Mouse (Mus musculus) thymus, postnatal 14 days (tissue): ENCODE measurements at regions not wholly inside any gene's neighbourhood (a gene's known extent, or its start where the extent isn't known, plus 50 kb on each side); places are given as distances from the start of the nearest gene placed in this dataset.

Source experiments
- DNase-seq: peaks from one replicate; pipeline ENCODE4 v3.0.0; 2021

DNA sequence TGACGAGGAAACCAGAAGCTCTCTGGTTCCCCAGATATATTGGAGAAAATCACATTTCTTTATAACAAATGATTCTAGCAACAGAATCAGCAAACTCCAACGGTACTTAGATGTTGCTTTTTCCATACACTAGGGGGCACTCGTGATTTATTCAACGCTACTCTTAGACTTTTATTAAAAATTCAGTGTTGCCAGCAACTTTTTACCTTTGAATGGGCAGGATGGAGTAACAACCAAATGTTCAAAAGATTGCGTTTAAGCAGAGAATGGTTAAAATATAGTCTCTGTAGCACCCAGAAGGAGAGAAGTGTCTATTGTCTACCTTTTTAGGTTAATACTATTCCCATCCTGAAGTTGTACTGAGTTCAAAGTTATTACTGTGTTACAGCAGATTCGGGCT is 715.4 kb upstream of the Cblb start:
- peak; percentile 30 for DNase-seq

GRCm38 (mm10) chr16:51332262-51332661 is 698.8 kb upstream of the Cblb start:
- no peak for DNase-seq

- DNase-seq, result no peak
These were observed 696.1 kb upstream of the Cblb start for GRCm38 (mm10) chr16:51334972-51335371.

- DNase-seq, result no peak
These were observed 683.9 kb upstream of the Cblb start for GRCm38 (mm10) chr16:51347120-51347519.

DNA sequence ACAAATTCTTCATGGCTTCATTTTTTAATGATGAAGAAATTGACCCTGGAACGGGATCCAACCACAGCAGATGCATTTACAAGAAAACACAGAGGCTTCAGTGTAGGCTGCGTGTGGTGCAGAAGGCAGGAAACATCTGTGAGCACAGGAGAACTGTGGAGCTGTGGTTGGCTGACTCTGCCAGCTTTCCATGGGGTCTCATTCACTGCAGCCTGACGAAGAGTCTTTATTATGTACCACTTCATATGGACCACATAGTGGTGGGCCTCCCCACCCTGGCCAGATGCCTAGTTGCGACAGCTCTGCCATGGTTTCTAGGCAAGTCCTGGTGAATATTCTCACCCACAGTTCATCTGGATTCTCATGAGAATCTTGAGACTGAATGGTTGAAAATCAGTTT is 678.9 kb upstream of the Cblb start:
- DNase-seq, result peak; percentile 4

DNA sequence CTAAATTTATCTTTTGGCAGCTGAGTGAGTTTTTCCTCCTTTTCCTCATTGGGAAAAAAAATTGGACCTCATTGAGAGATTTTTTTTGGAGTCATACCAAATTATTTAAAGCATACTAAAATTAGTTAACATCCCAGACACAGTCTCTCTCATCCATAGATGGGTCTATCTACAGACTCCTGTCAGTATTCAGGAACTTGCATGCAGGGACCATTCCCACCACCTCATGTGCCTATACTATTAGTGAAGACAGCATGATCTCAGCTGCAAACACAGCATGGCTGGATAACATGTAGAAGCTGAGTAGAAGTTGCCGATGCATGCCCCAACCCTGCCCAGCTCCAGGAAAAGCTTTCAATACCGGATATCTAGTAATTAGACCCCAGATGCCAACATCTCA is 677.2 kb upstream of the Cblb start:
- no peak for DNase-seq

- DNase-seq, result no peak
These were observed 661.0 kb upstream of the Cblb start for GRCm38 (mm10) chr16:51370070-51370469.

GRCm38 (mm10) chr16:51386456-51386855 is 644.6 kb upstream of the Cblb start:
- no peak for DNase-seq

DNA sequence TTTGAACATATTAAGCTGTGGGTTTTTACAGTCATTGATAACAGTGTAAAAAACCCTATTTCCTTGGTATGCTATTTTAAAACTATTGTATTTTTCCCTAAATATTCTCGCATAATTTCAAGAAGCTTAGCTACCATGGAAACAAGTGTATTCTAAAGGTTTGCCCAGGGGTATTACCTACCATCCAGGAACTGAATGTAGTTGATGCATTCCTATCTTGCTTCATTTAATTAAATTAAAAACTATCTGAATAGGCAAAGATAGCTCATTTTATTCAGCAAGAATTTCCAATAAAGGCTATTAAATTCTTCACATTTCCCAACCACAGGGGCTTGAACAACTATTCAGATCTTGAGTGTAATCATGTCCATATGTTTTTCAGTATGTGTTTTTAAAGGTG is 643.5 kb upstream of the Cblb start:
- DNase-seq, result no peak

DNA sequence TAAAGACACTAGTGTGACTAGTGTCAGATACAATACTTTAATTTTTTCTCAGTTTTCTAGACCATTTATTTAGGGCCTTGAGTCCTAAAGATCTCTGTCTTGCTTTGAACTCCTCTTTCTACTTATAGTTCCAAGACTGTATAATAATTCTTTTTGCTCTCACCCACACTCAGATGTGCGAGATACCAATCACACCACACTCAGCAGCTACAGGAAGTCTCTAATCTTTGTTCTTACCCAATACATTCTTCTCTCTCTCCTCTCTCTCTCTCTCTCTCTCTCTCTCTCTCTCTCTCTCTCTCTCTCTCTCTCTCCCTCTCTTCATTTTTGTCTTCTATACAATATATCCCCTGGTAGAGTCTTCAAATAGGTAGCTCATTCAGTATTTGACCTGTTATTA is 637.2 kb upstream of the Cblb start:
- DNase-seq, result no peak
